Mouse (Mus musculus) embryo, embryonic 10 days (tissue): ENCODE measurements at regions not wholly inside any gene's neighbourhood (a gene's known extent, or its start where the extent isn't known, plus 50 kb on each side); places are given as distances from the start of the nearest gene placed in this dataset.
"Not testable (repeated sequence)": the region's sequence is repeated elsewhere in the genome, so short reads cannot be mapped to it uniquely, and the experiment has no call there.

Experiments
- DNase-seq: peaks from one replicate; pipeline ENCODE4 v3.0.0-alpha.2; 2015; ENCODE audit warnings: low spot score

DNA sequence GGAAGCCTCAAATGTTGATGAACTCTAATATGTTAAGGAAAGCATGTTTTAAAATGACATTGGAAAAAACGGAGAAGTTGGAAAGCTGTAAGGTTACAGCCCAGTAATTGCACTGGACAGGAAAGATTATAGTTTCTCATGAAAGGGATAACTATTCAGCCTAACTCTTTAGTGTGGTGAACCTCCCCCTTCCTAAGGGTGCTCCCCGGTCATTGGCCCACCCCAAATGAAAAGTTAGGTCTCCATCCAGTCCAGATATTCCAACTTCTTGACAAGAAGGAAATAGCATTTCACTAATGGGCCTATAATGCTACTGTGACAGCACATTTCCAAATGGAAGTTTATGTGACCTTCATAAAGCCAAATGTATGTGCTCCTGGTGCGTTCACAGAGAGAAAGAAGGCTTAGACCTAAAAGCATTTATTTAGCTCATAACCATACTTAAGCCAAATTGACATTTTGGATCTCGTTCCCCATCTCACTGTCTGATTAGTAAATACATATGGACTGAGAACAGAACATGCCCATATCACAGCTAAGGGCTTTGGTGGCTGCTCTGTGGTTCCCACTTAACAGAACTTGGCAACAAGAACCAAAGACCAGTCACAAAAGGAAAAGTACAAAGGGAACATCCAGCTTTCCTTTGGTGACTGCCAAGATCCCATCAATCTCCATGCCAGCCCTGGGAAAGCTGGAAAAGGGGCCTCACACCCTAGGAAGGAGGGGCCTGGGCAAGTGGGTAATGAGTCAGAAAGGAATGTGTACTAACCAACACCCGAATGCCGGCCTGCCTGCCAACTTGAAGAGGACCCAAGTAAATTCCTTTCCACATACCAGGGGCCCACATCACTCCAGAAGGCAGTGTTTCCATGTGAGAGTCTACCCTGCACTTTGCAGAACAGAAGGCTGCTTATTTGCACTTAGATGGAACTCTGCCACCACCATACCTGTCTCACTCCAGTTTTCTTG lies 155.1 kb upstream of the Chst7 start:
- DNase-seq: peak; percentile 13

DNA sequence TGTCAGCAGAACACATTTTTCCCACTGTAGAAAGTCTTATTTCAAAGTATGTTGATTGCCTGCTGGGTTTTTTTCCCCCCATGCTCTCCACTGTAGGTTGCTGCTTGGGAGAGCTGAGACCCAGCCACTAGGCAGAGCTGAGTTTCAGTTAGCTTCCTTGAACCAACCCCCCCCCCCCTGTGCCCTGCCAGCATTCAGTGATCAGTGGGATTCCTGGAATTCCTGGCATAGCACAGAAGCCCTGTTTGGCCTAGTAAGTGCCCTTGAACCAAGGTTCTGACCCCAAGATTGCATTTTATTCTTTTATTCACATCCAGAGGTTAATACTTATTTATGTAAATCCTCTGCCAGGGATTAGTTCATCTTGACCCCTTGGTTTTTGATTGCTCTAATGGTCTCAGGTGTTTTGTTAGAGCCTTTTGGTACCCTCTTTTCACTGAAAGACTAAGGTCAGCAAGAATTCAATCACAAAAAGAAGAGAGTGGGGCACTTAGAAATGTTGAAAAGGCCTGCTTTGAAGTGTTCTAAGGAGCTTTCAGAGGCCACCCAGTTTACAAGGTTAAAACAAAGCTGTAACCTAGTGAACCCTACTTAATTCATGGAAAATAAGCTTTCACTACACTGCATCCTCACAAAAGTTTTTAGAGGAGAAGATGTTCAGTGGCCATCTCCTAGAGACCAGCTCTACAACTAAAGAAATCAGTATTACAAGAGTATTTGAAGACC lies 152.6 kb upstream of the Chst7 start:
- peak; percentile 48 for DNase-seq

DNA sequence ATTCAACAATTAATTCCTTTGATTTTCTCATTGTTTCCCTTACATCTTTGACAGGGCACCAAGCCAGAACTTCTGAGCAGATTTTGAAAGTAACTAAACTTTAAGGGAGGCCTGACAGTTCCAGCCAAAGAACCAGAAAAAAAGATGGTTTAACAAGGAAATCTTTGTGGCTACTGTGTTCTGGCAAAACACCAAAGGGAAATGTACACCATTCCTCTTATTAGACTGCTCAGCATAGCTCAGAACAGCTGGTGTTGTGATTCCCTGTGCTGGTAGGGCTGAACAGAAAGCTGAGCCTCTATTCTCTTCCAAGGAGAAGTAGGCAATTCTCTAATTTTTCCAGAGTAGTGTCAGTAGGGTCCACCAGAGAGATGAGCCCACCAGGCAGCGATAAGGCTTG lies 142.4 kb upstream of the Chst7 start:
- no peak for DNase-seq

DNA sequence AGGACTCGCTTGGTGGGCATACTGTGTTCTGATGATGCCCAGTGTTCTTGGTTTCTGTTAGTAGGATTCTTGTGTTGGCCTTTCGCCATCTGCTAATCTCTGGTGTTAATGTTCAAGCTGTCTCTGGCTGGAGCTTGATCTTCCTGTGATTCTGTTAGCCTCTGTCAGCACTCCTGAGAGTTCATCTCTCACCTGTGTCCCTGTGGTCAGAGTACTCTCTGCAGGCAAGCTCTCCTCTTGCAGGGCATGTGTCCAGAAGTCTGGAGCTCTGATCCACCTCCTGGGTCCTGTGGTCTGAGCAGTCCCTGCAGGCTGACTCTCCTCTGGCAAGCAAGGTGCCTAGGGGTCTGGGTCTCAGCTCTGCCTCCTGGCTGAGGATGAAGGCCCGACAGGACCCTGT lies 130.0 kb upstream of the Chst7 start:
- not testable (repeated sequence) for DNase-seq

DNA sequence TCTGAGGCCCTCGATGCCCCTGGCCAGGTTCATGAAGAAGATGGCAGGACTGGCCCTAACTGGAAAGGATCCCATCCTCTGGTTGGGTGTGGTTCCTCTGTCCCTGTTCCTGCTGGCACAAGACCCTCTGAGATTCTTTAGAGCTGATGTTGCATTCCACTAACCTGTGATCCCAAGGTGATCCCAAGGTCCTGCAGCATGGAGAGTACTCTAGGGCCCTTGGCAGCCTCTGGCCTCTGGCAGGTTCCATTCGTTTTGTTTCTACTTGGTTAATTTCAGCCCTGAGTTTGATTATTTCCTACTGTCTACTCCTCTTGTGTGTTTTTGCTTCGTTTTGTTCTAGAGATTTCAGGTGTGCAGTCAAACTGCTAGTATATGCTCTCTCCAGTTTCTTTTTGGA lies 129.5 kb upstream of the Chst7 start:
- no peak for DNase-seq

DNA sequence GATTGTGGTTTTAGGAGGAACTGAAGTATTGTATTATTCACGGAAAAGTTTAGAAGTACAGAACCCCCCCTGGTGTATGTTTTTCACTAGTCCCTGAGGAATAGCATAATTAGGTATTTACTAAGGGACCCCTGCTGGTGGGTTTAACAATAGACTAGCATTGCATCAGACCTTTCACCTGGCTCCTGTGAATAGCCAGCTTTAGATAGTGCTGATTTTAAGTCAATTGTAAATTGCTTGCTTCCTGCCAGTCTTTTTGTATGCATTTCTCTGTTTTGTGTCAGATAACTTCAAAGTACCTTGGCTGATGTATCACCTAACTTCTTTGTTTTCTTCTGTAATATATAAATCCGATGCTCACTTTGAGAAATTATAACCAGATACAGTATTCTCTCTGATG lies 116.1 kb upstream of the Chst7 start:
- no peak for DNase-seq
